In the genomic region with DNA sequence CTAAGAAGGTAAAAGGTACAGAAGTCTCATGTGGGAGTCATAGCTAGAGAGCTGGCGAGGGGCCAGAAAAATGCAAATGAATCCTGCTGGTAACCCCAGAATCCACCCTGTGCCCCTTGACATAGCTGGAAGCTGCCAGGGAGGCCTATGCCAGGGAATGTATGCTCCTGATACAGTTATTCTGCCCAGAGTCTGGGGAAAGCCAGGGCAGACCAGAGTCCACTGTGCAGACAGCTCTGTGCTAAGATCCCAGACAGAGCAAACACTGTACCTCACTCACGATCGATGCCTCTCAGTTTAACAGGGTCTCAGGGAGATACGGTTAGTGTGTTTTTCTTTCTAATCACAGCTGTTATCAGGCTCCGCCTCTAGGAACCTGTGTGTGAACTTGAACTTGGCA, we compare ENCODE assay signal across 18 mouse cellular contexts. TPM values are rescaled to one million over a fixed set of nuclear protein-coding genes. Genes with fewer than 3 reads are reported as not detected.
DNase-seq lines count a peak whose midpoint lies in the region; ATAC-seq and TF ChIP-seq lines count a peak whose summit lies in the region.
"Had no signal": no experiment of that assay in that cellular context is flagged by ENCODE, and none has a peak within 500 bp of the region (broad histone marks: within the 10 kb centered on the region; RNA-seq: fewer than 3 reads in every experiment).

No protein-coding gene starts in this region.

- peak; percentile 40 for DNase-seq in adrenal gland, postnatal 10 days
- DNase-seq in adrenal gland, postnatal 14 days, result no peak
- peak; percentile 31 for DNase-seq in kidney, postnatal 14 days
- no peak for DNase-seq in kidney, adult 11 months
- DNase-seq in adipocyte (ENCODE audit: low spot score), result peak; percentile 18
- DNase-seq in liver, embryonic 14.5 days (ENCODE audit: low read depth in 3 of 3, low spot score in 3 of 3), result no peak
- no peak for DNase-seq in layer of hippocampus, postnatal 14 days (ENCODE audit: low spot score in 2 of 2)
- no peak for DNase-seq in layer of hippocampus, adult 2 months (ENCODE audit: low spot score in 2 of 2)
- DNase-seq: cerebellum, adult 11 months; forebrain, postnatal 0 days had no signal

- WGBS in liver, embryonic 14.5 days (ENCODE audit: insufficient replicate concordance), result 45% methylated on average over 5 of the region's 5 CpGs

- no peak overlapping the region for H3K27ac ChIP-seq in liver, embryonic 14.5 days
- H3K27ac ChIP-seq in layer of hippocampus, adult 2 months, result no peak overlapping the region
- H3K27ac ChIP-seq: kidney, postnatal 0 days; midbrain, embryonic 10.5 days had no signal

- no peak for TF ChIP-seq EP300 in liver, embryonic 14.5 days (IDR thresholded peaks at IDR 0.05; ENCODE audit: low read depth)

- no peak overlapping the region for H3K9ac ChIP-seq in liver, embryonic 14.5 days (replicated peaks)
- H3K9ac ChIP-seq: forebrain, postnatal 0 days had no signal

- H3K27me3 ChIP-seq in liver, embryonic 14.5 days (ENCODE audit: control insufficient read depth, insufficient read depth, low read length), result no peaks in the 10 kb centered on the region

- H3K4me3 ChIP-seq in liver, embryonic 14.5 days (ENCODE audit: insufficient read depth in 1 of 2, low read depth in 2 of 2, low read length in 2 of 2), result no peak overlapping the region
- H3K4me3 ChIP-seq in layer of hippocampus, adult 2 months, result no peak overlapping the region
- H3K4me3 ChIP-seq: midbrain, embryonic 10.5 days had no signal

- ATAC-seq in liver, embryonic 14.5 days (ENCODE audit: insufficient read depth), result peak; percentile 70
- ATAC-seq: forebrain, postnatal 0 days had no signal

- no peak overlapping the region for H3K4me2 ChIP-seq in liver, embryonic 14.5 days (ENCODE audit: low read depth)

- peaks cover 0 to 2% of the 10 kb centered on the region in 2 experiments; a peak in 1 of 4 replicates for H3K4me1 ChIP-seq in liver, embryonic 14.5 days (replicated peaks; ENCODE audit: control insufficient read depth in 2 of 2, insufficient read depth in 2 of 2, low read length in 1 of 2)

- no peaks in the 10 kb centered on the region for H3K36me3 ChIP-seq in liver, embryonic 14.5 days (replicated peaks; ENCODE audit: control insufficient read depth, insufficient read depth, low read depth)
- H3K36me3 ChIP-seq: midbrain, embryonic 10.5 days had no signal

- no peak for TF ChIP-seq CTCF in liver, embryonic 14.5 days (IDR thresholded peaks at IDR 0.05; ENCODE audit: low read depth)
- TF ChIP-seq CTCF in layer of hippocampus, adult 2 months (conservative IDR thresholded peaks at IDR 0.05), result no peak

- no peaks in the 10 kb centered on the region for H3K9me3 ChIP-seq in liver, embryonic 14.5 days (ENCODE audit: control insufficient read depth, low read length)
- H3K9me3 ChIP-seq: midbrain, embryonic 10.5 days had no signal

RNA-seq across cellular contexts. Expression of a gene that starts 0.6 kb away (rescaled TPM):
- under 1 TPM in 1 of 2 experiments, not detected in 1; 0.45 TPM for total RNA-seq in adrenal gland, postnatal 10 days (2021)
- total RNA-seq in adrenal gland, postnatal 14 days (2021), result not detected in 2 replicates
- polyA plus RNA-seq in liver, embryonic 14.5 days (2012; rRNA removed), result not detected in 2 replicates
- 0.10 TPM in 1 of 2 replicates, not detected in the other for polyA plus RNA-seq in liver, embryonic 14.5 days (2014; fragmentation: Nextera tagmentation; extraction: Ambion mirVana)
- not detected for total RNA-seq in layer of hippocampus, postnatal 14 days (2021)
- total RNA-seq in layer of hippocampus, adult 2 months (2021), result not detected
- total RNA-seq: adrenal gland, postnatal 4 days; forebrain, postnatal 0 days; layer of hippocampus, postnatal 25 days had no signal
- polyA plus RNA-seq: cortical plate, adult 2 months; forebrain, postnatal 0 days; hindbrain, embryonic 11.5 days; kidney, postnatal 0 days; limb, embryonic 11.5 days; midbrain, embryonic 10.5 days had no signal

RNA-seq across cellular contexts. Expression of a gene that starts 8.3 kb away (rescaled TPM):
- 1 to 10 TPM in 1 of 2 experiments, under 1 TPM in 1; 0.88 to 1.2 TPM for total RNA-seq in adrenal gland, postnatal 10 days (2021)
- total RNA-seq in adrenal gland, postnatal 14 days (2021), result not detected in 2 replicates
- polyA plus RNA-seq in liver, embryonic 14.5 days (2012; rRNA removed), result 0.05 and 0.08 TPM in 2 replicates
- polyA plus RNA-seq in liver, embryonic 14.5 days (2014; fragmentation: Nextera tagmentation; extraction: Ambion mirVana), result 0.20 TPM in 1 of 2 replicates, not detected in the other
- total RNA-seq in layer of hippocampus, postnatal 14 days (2021), result not detected
- not detected for total RNA-seq in layer of hippocampus, adult 2 months (2021)
- total RNA-seq: forebrain, postnatal 0 days; layer of hippocampus, postnatal 25 days had no signal
- polyA plus RNA-seq: forebrain, postnatal 0 days; hindbrain, embryonic 11.5 days; limb, embryonic 11.5 days; midbrain, embryonic 10.5 days had no signal

RNA-seq across cellular contexts. Expression of a gene that starts 9.7 kb away (rescaled TPM):
- total RNA-seq in adrenal gland, postnatal 10 days (2021), result 1 to 10 TPM; 6.2 to 6.7 TPM
- 0.26 and 1.3 TPM in 2 replicates for total RNA-seq in adrenal gland, postnatal 14 days (2021)
- 0.01 and 0.03 TPM in 2 replicates for polyA plus RNA-seq in liver, embryonic 14.5 days (2012; rRNA removed)
- not detected in 2 replicates for polyA plus RNA-seq in liver, embryonic 14.5 days (2014; fragmentation: Nextera tagmentation; extraction: Ambion mirVana)
- not detected for total RNA-seq in layer of hippocampus, postnatal 14 days (2021)
- not detected for total RNA-seq in layer of hippocampus, adult 2 months (2021)
- total RNA-seq: forebrain, postnatal 0 days had no signal
- polyA plus RNA-seq: hindbrain, embryonic 11.5 days; limb, embryonic 11.5 days; midbrain, embryonic 10.5 days had no signal

RNA-seq across cellular contexts. Expression of a gene that starts 47.0 kb away (rescaled TPM):
- not detected for total RNA-seq in adrenal gland, postnatal 10 days (2021)
- not detected in 2 replicates for total RNA-seq in adrenal gland, postnatal 14 days (2021)
- polyA plus RNA-seq in liver, embryonic 14.5 days (2012; rRNA removed), result not detected in 2 replicates
- polyA plus RNA-seq in liver, embryonic 14.5 days (2014; fragmentation: Nextera tagmentation; extraction: Ambion mirVana), result not detected in 2 replicates
- total RNA-seq in layer of hippocampus, postnatal 14 days (2021), result not detected
- total RNA-seq in layer of hippocampus, adult 2 months (2021), result not detected
- total RNA-seq: adrenal gland, postnatal 4 days; forebrain, postnatal 0 days; layer of hippocampus, postnatal 25 days had no signal
- polyA plus RNA-seq: forebrain, postnatal 0 days; gonadal fat pad, adult 2 months; hindbrain, embryonic 11.5 days; kidney, postnatal 0 days; limb, embryonic 11.5 days; midbrain, embryonic 10.5 days had no signal

RNA-seq across cellular contexts. Expression of a gene that starts 48.8 kb away (rescaled TPM):
- total RNA-seq in adrenal gland, postnatal 10 days (2021), result 10 to 100 TPM; 71.5 to 73.4 TPM
- total RNA-seq in adrenal gland, postnatal 14 days (2021), result 73.8 and 81.7 TPM in 2 replicates
- polyA plus RNA-seq in liver, embryonic 14.5 days (2012; rRNA removed), result 41.3 and 44.7 TPM in 2 replicates
- polyA plus RNA-seq in liver, embryonic 14.5 days (2014; fragmentation: Nextera tagmentation; extraction: Ambion mirVana), result 108 and 109 TPM in 2 replicates
- 10 to 100 TPM; 61.1 to 62.6 TPM for total RNA-seq in layer of hippocampus, postnatal 14 days (2021)
- total RNA-seq in layer of hippocampus, adult 2 months (2021), result 10 to 100 TPM; 61.4 to 65.2 TPM

Comparison
In these comparisons a context has a peak if more than half of its experiments do, and no peak if none do; other contexts are left out.
1. DNase-seq: peak in adrenal gland, postnatal 10 days (single experiment), kidney, postnatal 14 days (single experiment) and adipocyte (single experiment); none in adrenal gland, postnatal 14 days (single experiment), kidney, adult 11 months (single experiment), liver, embryonic 14.5 days (0 of 3), layer of hippocampus, postnatal 14 days (0 of 2) and layer of hippocampus, adult 2 months (0 of 2).